Mouse (Mus musculus) ES-CJ7 (cell line): Measurements from ENCODE around the gene Cyp3a13.
A peak's percentile ranks its signal among the peaks of the same experiment; 100 is the strongest.

Experiments used
- DNase-seq: peaks from one replicate; pipeline ENCODE4 v3.0.0; 2011; ENCODE audit warnings: low read depth, low spot score

Gene Cyp3a13

DNA sequence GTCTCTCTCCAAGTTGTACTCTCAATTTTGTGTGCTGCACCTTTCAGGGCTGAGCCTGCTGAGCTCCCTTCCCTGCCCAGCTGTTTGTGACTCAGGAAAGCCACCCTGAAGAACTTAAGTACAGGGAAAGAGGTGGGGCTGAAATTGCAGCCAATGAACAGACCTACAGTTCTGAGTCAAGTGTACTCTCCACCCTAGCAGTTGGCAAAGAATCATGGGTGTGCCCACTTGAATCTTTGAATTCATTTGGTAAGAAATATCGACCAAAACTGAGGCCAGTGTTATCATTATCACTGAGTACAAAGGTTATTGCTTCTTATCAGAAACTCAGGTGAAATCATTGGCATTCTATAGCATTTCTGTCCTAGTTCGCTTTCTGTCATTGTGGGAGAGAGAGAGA is at the start of gene Cyp3a13:
Gene Cyp3a13 (minus strand): TSS at position 88 of the 400 bp plus-strand sequence.
- no peak for DNase-seq

DNA sequence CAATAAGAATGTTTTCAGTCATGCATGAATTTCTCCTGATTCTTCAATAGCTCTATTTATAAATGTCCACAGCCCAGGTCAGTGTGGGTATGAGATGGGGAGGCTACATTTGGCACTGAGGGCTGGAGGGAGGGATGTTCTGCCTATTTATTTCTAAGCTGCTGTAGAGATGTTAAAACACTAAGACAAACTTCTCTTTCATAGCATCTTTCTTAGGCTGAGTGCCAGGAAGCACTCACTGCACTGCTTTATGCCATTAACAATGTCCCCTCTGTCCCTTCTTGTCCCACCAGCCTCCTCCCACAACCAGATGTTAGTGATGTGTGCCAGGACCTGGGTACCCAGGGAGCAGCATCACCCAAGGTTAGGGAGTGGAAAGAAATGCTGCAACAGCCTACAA is 45.1 kb upstream of the Cyp3a13 start:
- DNase-seq: no peak

DNA sequence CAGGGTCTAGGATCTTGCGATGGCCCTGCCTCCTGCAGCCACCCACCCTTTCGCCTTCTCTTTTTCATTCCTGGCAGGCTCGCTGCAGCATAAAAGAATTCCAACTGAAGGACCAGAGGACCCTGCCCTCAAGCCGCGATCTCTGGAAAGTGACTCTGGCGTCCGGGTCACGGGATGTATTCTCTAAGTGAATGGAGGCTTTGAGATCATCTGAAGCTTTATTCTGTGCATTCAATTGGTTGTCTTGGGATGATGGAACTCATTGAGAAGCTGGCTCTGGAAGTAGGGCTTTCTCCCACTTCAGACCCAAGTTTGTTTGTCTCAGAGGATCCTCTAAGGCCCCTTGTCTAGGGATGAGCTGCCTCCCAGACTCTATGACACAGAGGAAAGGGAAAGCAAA is 41.5 kb upstream of the Cyp3a13 start, which contains the start of gene Gjc3:
Gene Gjc3 (minus strand): TSS at position 154 of the 400 bp plus-strand sequence.
- DNase-seq: no peak

DNA sequence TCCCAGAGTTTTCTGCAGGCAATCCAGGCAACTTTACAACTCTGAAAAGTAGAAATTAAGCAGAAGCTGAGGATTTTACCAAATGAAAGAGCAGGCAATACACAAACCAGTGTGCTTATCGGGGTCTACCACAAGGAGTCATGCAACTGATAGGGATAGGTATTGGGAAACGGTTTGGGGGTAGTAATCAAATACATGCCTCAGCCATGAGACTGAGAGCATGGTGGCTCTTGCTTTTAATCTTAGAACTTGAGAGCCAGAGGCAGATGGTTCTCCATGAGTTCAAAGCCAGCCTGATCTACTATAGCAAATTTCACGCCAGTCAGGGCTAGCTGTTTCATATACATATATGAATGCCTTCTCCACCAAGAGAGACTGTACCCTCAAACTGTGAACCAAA is 35.0 kb upstream of the Cyp3a13 start:
- DNase-seq: no peak

DNA sequence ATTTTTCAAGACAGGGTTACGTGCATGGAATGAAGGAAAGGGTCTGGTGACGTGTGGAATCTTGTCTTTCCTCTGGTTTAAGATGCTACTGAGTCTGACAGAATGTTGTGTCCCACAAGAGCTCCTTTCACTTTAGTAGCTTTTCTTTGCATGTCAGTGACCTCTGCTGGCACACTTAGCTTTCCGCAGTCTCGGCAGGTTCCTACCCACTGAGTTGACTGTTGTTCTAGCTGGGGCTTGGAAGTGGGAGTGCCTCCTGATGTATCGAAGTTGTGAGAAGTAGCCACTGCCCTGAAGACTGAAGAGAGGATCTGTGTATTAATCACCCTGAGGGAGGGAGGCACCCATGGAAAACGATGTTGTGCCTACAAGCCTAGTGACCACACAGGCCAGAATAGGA is 29.8 kb upstream of the Cyp3a13 start:
- peak; percentile 54 for DNase-seq

DNA sequence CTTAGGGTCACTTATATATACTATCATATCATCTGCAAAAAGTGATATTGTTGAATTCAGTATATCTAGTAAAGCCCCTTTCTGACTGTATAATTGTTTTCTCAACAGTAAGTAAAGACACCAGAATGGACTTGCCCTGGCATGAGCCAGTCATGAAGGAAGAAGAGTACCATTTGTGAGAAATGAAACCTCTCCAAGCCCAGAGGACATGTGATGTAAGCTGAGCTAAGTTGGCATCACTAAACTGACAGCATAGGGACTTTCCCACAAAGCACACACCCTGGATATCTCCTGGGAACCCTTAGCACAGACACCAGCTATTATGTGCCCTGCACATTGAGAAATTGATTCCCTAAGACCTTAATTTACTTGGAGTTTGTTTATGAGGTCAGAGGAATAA is 25.9 kb upstream of the Cyp3a13 start:
- no peak for DNase-seq

DNA sequence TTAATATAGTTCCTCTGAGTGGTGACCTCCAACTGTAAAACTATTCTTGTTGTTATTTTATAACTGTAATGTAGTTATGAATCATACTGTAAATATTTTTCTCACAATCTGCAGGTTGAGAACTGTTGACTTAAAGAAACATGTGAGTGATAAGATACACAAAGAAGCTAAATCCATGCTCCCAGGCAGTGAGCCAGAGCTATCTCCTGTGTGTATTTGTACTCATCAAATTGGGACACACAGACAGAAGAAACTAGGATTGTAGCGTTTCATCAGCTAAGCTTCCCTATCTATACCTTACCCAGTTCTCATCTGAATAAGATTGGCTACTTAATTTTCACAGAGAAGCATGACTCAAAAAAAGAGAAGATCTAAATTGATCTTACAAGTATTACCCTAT is 21.7 kb upstream of the Cyp3a13 start:
- no peak for DNase-seq

DNA sequence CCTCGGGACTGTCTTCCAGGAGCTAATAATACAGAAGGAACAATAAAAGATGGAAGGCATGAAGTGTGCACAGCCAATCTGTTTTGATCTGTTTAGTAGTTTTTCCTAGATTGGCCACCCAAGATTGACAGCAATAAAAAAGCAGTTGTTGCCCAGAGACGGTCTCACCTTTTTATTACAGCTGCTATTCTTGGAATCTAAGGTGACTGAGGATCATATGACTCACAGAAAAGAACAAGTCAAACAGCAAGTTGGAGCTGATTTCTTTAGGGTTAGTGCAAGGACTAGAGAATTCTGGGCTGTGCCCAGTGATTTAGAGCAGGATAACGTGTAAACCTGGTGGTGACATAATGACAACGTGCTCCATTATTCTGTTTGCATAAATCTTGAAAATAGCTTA is 19.5 kb upstream of the Cyp3a13 start:
- no peak for DNase-seq

DNA sequence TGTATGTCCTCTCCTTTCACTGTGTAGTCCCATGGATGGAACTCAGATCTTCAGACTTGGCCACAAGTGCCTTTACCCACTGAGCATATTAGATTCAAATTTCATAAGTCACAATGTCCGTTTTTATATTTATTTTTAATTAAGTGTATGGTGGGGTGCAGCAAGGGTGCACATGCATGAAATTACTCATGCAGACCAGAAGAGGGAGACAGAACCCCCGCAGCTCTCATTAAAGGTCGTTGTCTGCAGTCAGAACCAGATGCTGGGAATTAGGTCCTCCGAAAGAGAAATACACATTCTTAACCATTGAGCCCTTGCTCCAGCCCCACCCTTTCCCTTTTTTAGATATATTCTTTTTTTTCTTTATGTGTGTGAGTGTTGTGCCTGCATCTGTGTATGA is 15.8 kb upstream of the Cyp3a13 start:
- DNase-seq: peak; percentile 74

DNA sequence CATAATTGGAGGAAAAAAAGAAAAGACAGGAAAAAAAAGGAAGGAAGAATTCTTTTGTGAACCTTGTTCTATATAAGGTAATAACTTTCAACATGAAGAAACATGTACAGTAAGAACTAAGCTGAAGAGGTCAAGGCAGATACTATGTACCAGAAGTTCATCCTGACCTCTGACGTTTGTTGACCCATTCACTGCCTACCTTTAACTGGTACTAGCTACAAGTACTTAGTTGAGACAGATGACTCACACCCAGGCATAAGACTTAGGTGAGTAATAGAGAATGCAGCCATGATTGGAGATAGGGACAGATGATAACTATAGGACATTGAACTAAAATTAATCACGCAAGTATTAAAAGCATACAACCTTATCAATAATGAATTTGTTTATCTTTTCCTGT is 15.1 kb upstream of the Cyp3a13 start:
- no peak for DNase-seq

DNA sequence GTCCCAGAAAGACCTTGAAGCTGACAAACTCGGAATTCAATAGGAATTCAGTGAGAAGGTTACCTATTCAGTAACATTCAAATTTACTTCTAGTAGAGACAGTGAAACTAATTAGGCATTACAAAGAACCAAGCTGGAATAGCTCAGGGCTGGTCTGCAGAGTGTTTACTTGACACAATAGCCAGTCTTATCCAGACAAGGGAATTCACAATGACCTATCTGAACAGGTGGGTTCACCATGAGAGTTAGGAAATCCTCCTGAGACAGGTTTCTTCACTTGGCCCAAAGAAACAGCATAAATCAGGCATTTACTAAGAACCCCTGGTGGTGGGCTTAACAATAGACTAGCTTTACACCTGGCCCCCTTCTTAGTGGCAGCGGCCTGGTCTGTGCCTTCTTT is 12.5 kb upstream of the Cyp3a13 start:
- DNase-seq: peak; percentile 98

DNA sequence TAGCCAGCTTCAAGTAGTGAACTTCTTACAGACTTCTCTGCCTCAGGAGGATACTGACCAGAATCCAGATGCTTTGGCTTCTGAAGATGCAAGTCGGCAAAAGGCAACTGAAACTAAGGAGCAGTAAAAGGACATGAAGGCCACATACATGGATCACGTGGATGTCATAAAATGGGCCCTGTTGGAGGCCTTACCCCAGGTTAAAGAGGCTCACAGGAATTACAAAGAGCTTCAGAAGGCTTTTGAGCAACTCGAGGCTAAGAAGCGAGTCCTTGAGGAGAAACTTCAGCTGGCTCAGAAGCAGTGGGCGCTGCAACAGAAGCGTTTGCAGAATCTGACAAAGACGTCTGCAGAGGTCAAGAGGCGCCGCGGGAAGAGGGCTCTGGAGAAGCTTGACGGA is 7.0 kb upstream of the Cyp3a13 start:
- no peak for DNase-seq

DNA sequence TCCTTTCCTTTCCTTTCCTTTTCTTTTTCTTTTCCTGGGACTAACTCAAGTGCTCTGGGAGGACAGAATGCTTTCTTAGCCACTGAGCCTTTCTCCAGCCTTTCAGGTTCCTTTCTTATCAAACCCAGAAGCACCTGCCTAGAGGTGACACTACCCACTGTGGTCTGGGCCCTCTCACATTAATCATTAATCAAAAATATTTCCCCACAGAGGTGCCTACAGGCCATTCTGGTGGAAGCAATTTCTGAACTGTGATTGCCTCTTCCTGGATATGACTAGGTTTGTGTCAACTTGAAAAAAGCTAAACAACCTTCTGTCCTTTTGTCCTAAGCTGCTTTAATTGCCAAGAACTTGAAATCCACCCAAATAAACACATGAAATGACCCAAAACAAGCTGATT is 752 bp upstream of the Cyp3a13 start:
- no peak for DNase-seq

DNA sequence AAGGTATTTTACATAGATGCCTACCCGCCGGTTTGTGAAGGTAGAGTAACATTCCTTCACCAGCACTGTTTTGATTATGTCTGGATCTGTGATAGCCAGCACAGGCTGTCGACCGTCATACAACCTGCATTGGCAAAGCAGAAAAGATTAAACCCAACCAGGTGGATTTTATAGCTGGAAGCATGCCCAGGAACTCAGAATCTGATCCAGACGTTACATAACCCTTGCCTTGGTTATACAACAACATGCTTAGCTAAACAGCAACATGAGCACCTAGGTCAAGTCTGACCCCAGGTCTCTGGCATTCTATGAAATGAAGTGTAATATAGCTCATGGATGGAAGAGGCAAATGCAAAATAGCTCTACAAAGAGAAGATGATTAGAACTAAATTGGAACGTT is 5.9 kb downstream of the Cyp3a13 start:
- DNase-seq: no peak

DNA sequence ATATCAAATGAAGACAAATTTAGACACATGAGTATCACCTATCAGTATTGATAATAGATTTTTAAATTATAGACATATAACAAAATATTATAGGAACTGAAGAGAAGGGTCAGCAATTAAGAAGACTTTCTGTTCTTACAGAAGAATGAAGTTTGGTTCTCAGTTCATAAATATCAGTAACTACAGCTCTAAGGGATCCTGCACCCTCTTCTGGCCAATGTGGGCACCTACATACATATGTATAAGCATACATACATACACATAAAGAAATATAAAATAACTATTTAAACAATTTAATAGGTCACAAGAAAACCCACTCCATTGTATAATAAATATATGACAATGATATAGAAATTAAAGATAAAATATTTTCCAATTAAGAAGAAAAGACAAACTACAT is 6.9 kb downstream of the Cyp3a13 start:
- DNase-seq: no peak

DNA sequence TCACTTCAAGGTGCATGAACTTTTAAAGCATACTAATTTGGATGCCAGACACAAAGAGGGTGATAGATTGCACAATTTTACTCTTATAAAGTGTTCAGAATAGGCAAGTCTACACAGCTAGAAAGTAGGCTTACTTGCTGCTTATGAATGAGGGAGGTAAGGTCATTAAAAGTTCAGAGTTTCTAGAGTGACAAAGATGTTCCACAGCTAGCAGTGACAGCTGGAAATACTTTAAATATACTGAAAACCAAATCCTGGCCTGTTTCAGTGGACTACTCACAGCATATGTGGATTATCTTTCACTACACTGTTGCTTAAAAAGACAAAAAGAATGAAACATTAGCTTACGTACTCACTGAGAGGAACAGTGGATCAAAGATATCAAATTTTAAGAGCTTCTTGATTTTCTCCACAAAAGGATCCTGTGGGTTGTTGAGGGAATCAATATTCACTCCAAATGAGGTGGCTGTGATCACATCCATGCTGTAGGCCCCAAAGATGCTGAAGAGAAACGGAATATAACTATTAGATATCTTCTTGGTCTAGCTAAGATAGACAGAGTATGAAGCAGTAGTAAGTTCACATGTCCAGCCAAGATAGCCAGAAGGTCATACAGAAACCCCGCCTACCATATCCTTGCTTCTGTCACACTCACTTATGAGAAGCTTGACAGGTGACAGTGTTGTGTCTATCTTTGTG is 11.7 kb downstream of the Cyp3a13 start:
- no peak for DNase-seq

DNA sequence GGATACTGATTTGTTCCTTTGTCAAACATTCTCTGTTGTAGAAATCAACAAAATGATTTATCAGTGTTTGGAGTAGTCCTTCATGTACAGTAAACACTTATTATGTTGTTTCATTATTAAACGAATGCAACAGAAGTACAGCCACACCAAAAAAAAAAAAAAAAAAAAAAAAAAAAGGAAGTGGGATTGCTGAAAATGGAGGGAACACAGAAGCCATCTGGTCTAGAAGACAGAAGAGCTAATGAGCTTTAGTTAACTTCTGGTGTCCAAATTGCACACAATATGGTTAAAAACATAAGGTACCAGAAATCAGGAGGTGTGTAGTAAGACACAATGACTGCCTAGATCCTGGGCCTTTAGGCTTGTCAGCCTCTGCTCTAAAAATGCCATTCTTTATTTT is 23.6 kb downstream of the Cyp3a13 start:
- DNase-seq: no peak

DNA sequence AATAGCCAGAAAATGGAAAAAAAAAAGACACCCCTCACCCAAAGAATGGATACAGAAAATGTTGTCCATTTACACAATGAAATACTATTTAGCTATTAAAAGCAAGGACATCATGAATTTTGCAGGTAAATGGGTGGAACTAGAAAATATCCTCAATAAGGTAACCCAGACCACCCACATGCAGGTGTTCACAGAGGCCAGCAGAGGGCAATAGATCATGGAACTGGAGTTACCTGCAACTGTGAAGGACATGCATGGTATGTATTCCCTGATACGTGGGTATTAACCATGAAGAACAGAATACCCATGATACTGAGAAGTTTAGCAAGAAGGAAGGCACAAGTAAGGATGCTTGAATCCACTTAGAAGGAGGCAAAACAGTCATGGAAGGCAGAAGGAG is 28.5 kb downstream of the Cyp3a13 start:
- peak; percentile 59 for DNase-seq

DNA sequence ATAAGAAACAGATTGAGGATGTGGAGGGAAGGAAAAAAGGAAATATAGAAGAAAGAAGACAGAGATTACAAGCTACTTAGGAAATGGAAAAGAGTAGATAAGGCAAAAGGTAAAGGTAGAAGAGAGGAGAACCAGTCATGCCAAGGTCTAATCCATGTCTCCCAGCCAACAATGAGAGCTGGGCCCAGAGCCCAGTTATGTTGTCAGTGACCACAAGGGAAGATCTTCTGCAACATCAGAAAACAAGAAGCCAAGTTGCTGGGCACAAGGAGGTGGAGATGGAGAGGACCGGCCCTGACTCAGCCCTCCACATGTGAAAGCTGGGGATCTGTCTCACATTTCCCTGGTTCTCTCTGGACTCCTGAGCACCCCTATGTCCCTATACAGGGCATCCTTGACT is 33.8 kb downstream of the Cyp3a13 start:
- DNase-seq: no peak

DNA sequence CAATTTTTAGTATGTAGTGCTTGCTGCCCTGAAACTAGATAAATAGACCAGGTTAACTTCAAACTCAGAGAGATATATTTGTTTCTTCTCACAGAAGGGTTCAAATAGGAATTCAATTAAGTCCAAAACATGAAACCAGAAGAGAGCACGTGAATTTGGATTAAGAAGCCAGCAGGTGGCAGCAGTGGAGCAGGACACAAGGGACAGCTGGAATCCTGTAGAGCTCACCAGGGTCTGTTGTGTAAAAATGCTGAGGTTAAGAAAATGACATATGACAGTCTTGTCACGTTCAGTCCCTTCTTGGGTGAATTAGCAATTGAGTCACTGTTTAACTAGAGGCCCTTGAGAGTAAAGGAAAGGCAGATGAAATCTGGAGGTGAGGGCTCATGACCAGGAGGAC is 35.5 kb downstream of the Cyp3a13 start:
- peak; percentile 63 for DNase-seq

DNA sequence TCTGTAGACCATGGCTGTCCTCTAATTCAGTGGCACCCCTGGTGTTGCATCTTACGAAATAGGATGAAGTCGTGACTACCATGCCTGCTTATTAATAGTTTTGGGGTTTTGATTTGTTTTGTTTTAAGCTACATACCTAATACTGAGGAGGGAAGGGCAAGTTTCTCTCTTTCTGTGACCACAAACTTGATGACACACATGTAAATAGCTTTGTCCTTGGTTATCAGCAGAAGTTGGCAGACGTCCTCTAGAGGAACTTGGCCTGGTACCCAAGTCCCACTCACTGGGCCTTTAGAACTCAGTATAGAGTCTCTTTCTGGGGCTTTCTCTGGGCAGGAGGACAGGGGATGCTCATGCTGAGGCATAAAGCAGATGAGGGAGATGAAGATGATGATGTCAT is 38.1 kb downstream of the Cyp3a13 start:
- no peak for DNase-seq

DNA sequence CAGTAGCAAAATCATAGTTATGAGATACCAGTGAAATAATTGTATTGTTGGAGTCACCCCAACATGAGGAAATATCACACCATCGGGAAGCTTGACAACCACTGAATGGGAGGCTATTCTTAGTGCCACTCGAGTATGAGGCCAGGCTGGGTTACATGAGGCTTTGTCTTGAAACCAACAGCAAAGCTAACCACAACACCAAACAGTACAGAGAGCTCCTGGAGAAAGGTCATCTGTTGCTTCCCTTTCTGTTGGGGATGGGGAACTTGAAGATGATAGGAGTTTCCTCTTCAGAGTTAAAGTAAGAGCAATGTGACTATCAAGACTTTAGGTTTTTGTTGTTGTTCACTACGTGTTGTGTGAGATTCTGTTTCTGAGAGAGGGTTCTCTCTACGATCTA is 38.5 kb downstream of the Cyp3a13 start:
- no peak for DNase-seq

DNA sequence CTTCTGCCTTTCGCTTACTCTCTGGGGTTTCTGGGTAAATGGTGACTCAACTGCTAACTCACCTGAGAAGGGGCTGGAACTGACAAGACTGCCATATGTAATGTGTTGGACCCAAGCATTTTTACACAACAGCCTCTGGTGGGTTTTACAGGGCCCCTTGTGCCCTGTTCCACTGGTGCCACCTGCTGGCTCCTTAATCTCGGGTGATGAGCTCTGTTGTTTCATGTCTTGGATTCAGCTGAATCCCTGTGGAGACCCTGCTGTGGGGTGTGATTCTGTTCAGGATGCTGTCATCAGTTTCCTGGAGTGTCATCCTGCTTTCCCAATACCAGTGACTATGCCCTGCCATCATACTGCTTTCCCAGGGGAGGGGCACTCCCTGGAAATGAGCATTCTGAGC is 43.6 kb downstream of the Cyp3a13 start:
- DNase-seq: peak; percentile 44

DNA sequence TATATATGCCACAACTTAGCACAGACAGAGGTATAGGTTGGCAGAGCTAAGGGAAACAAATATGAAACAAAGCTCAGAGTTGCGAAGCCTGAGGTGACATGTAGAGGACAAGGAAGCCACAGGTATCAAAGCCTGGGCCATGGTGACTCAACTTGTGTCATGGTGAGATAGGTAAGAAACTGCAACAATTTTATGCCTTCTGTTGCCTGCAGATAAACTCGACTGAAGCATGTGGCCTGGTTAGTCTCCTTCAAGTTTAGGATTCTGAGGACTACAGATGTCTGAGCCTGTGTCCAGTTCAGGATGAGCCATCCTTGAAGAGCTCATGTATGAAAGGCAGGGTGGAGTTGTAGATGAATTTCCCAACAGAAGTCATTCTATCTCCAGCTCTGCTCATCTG is 46.4 kb downstream of the Cyp3a13 start:
- no peak for DNase-seq
